Mouse (Mus musculus) intestine, embryonic 14.5 days (tissue): ENCODE measurements around the gene St7l. TPM values are rescaled to one million over a fixed set of nuclear protein-coding genes. Genes with fewer than 3 reads are reported as not detected.

Source experiments
- ATAC-seq: fragments of 200-750 bp; cut with Nextera tagmentation; replicated peaks from 2 replicates; pipeline ENCODE4 v1.8.0; 2017; ENCODE audit warnings: low read depth, moderate number of reproducible peaks, moderate TSS enrichment, moderate library complexity; ENCODE audit not compliant: low FRiP score, low TSS enrichment
- DNase-seq: peaks from one replicate; pipeline ENCODE4 v3.0.0-alpha.2; 2018; ENCODE audit warnings: low spot score
- H3K27ac ChIP-seq: fragments of 300-500 bp; sonication (generic); 2 replicates; pipeline ENCODE4 v1.5.1; 2014; ENCODE audit warnings: low read depth, mild to moderate bottlenecking, control low read depth
- H3K27me3 ChIP-seq: fragments of 300-500 bp; sonication (generic); replicated peaks from 2 replicates; pipeline ENCODE4 v1.6.1; 2014; ENCODE audit warnings: low read length, control low read depth; ENCODE audit not compliant: control insufficient read depth, insufficient read depth
- H3K36me3 ChIP-seq: fragments of 300-500 bp; sonication (generic); 2 replicates; pipeline ENCODE4 v1.6.1; 2014; ENCODE audit warnings: low read length, control low read depth; ENCODE audit not compliant: control insufficient read depth, insufficient read depth
- H3K4me1 ChIP-seq: fragments of 300-500 bp; sonication (generic); replicated peaks from 2 replicates; pipeline ENCODE4 v1.6.1; 2014; ENCODE audit warnings: low read length, control low read depth, mixed read lengths; ENCODE audit not compliant: control insufficient read depth, insufficient read depth
- H3K4me2 ChIP-seq: fragments of 300-500 bp; sonication (generic); 2 replicates; pipeline ENCODE4 v1.6.1; 2014; ENCODE audit warnings: low read length
- H3K4me3 ChIP-seq: fragments of 300-500 bp; sonication (generic); 2 replicates; pipeline ENCODE4 v1.5.1; 2014; ENCODE audit warnings: low read depth, low read length, control low read depth, mixed read lengths
- H3K9ac ChIP-seq: fragments of 300-500 bp; sonication (generic); 2 replicates; pipeline ENCODE4 v1.6.1; 2014; ENCODE audit warnings: mild to moderate bottlenecking, low read length
- H3K9me3 ChIP-seq: fragments of 300-500 bp; sonication (generic); 2 replicates; pipeline ENCODE4 v1.6.1; 2016; ENCODE audit warnings: low read length, control low read depth; ENCODE audit not compliant: control insufficient read depth
- WGBS: fragments of 180-500 bp; shearing (Covaris S2); extraction: QIAGEN DNeasy Blood & Tissue Kit; methylation state at CpG from one replicate; pipeline ENCODE4 v1.1.7; 2014; 5-methylcytosine and 5-hydroxymethylcytosine counted together
- polyA plus RNA-seq: library from polyadenylated mRNA; unstranded; fragments of >200 nt; fragmentation: Nextera tagmentation; extraction: Ambion mirVana; gene quantifications from 2 replicates; pipeline ENCODE4 v1.2.1, GENCODE M21; 2014

Gene St7l
- polyA plus RNA-seq, 1 experiment from 2014 or later = 34.6 TPM

GRCm38 (mm10) chr3:104822413-104822812 lies 41.4 kb upstream of the St7l start:
- Histone ChIP-seq H3K4me3 (no peak overlapping the region), H3K9ac (no peak overlapping the region), H3K4me2 (no peak overlapping the region), H3K27me3 (no peaks in the 10 kb centered on the region), H3K9me3 (no peaks in the 10 kb centered on the region), H3K4me1 (peaks cover 7% of the 10 kb centered on the region), H3K27ac (no peak overlapping the region), H3K36me3 (peaks cover 44% of the 10 kb centered on the region)
- 88% methylated on average over 3 of the region's 3 CpGs for WGBS
- DNase-seq (no peak), ATAC-seq (no peak)

GRCm38 (mm10) chr3:104835797-104836196 lies 28.0 kb upstream of the St7l start:
- H3K4me2 ChIP-seq = no peak overlapping the region
- H3K36me3 ChIP-seq = peaks cover 89% of the 10 kb centered on the region
- ATAC-seq = no peak
- H3K4me3 ChIP-seq = no peak overlapping the region
- no peaks in the 10 kb centered on the region for H3K4me1 ChIP-seq
- H3K9ac ChIP-seq = no peak overlapping the region
- no peak overlapping the region for H3K27ac ChIP-seq
- no peaks in the 10 kb centered on the region for H3K27me3 ChIP-seq
- 94% methylated on average over 3 of the region's 3 CpGs for WGBS
- H3K9me3 ChIP-seq = no peaks in the 10 kb centered on the region
- DNase-seq = no peak

- ATAC-seq (no peak), DNase-seq (no peak)
- H3K9ac ChIP-seq = no peak overlapping the region
- no peak overlapping the region for H3K4me3 ChIP-seq
- no peaks in the 10 kb centered on the region for H3K9me3 ChIP-seq
- H3K27ac ChIP-seq = no peak overlapping the region
- H3K4me1 ChIP-seq = no peaks in the 10 kb centered on the region
- 92% methylated on average over 5 of the region's 5 CpGs for WGBS
- H3K27me3 ChIP-seq = no peaks in the 10 kb centered on the region
- H3K36me3 ChIP-seq = peaks cover 80% of the 10 kb centered on the region
- no peak overlapping the region for H3K4me2 ChIP-seq
Observed at GRCm38 (mm10) chr3:104841049-104841448, 22.8 kb upstream of the St7l start.

GRCm38 (mm10) chr3:104846601-104847000 lies 17.2 kb upstream of the St7l start:
- 82% methylated on average over 4 of the region's 4 CpGs for WGBS
- no peak for ATAC-seq
- Histone ChIP-seq H3K27me3 (no peaks in the 10 kb centered on the region), H3K4me2 (no peak overlapping the region), H3K9ac (no peak overlapping the region), H3K27ac (no peak overlapping the region), H3K4me3 (no peak overlapping the region), H3K9me3 (no peaks in the 10 kb centered on the region), H3K36me3 (peaks cover 42% of the 10 kb centered on the region), H3K4me1 (no peaks in the 10 kb centered on the region)
- DNase-seq = no peak

- DNase-seq = no peak
- H3K9me3 ChIP-seq = no peaks in the 10 kb centered on the region
- peaks cover 22% of the 10 kb centered on the region for H3K36me3 ChIP-seq
- no peaks in the 10 kb centered on the region for H3K27me3 ChIP-seq
- no peak overlapping the region for H3K27ac ChIP-seq
- WGBS = 91% methylated on average over 1 of the region's 1 CpGs
- no peak overlapping the region for H3K4me2 ChIP-seq
- H3K9ac ChIP-seq = no peak overlapping the region
- no peak overlapping the region for H3K4me3 ChIP-seq
- H3K4me1 ChIP-seq = no peaks in the 10 kb centered on the region
- ATAC-seq = no peak
Observed at GRCm38 (mm10) chr3:104854465-104854864, 9.3 kb upstream of the St7l start.

- no peaks in the 10 kb centered on the region for H3K4me1 ChIP-seq
- H3K4me3 ChIP-seq = no peak overlapping the region
- peaks cover 22% of the 10 kb centered on the region for H3K36me3 ChIP-seq
- no peak for ATAC-seq
- no peak overlapping the region for H3K9ac ChIP-seq
- H3K27ac ChIP-seq = no peak overlapping the region
- H3K27me3 ChIP-seq = no peaks in the 10 kb centered on the region
- H3K4me2 ChIP-seq = no peak overlapping the region
- DNase-seq = no peak
- no peaks in the 10 kb centered on the region for H3K9me3 ChIP-seq
Observed at GRCm38 (mm10) chr3:104854866-104855265, 8.9 kb upstream of the St7l start.

GRCm38 (mm10) chr3:104856106-104856505 lies 7.7 kb upstream of the St7l start:
- Histone ChIP-seq H3K9me3 (no peaks in the 10 kb centered on the region), H3K4me1 (no peaks in the 10 kb centered on the region; the same call in 1 of the 2 replicates), H3K27ac (no peak overlapping the region), H3K4me2 (no peak overlapping the region), H3K9ac (no peak overlapping the region), H3K4me3 (no peak overlapping the region), H3K27me3 (no peaks in the 10 kb centered on the region), H3K36me3 (peaks cover 22% of the 10 kb centered on the region)
- DNase-seq (no peak), ATAC-seq (no peak)
- WGBS = 71% methylated on average over 1 of the region's 1 CpGs

- Histone ChIP-seq H3K27ac (no peak overlapping the region), H3K36me3 (peaks cover 22% of the 10 kb centered on the region), H3K4me3 (no peak overlapping the region), H3K9ac (no peak overlapping the region), H3K4me1 (peaks cover 16% of the 10 kb centered on the region), H3K27me3 (no peaks in the 10 kb centered on the region), H3K9me3 (no peaks in the 10 kb centered on the region), H3K4me2 (no peak overlapping the region)
- no peak for DNase-seq
- 90% methylated on average over 1 of the region's 1 CpGs for WGBS
- ATAC-seq = no peak
Observed at GRCm38 (mm10) chr3:104858560-104858959, 5.2 kb upstream of the St7l start.

GRCm38 (mm10) chr3:104864651-104865340 lies 991 bp downstream of the St7l start:
- ATAC-seq (peak; percentile 93), DNase-seq (peak; percentile 90)
- Histone ChIP-seq H3K9ac (peak overlapping the region; percentile 91), H3K4me3 (peak overlapping the region; percentile 97), H3K4me2 (peak overlapping the region; percentile 83), H3K4me1 (peaks cover 25% of the 10 kb centered on the region), H3K27ac (peak overlapping the region; percentile 98), H3K27me3 (no peaks in the 10 kb centered on the region), H3K9me3 (no peaks in the 10 kb centered on the region), H3K36me3 (peaks cover 12% of the 10 kb centered on the region)
- WGBS = under 1% methylated on average over 48 of the region's 48 CpGs
